Mouse (Mus musculus) lung, adult 2 months (tissue): ENCODE results near the gene Crip1.

ENCODE experiments used
- CTCF ChIP-seq: fragments of 200-500 bp; IDR thresholded peaks from 2 replicates; pipeline ENCODE4 v1.5.1; 2011; ENCODE audit warnings: mild to moderate bottlenecking, low read length, control low read depth; ENCODE audit not compliant: insufficient read depth
- POLR2A ChIP-seq: fragments of 200-500 bp; IDR thresholded peaks from 2 replicates; pipeline ENCODE4 v1.6.1; 2011; ENCODE audit warnings: low read depth, mild to moderate bottlenecking, control low read depth, low read length, borderline replicate concordance; ENCODE audit errors: extremely low read depth

DNA sequence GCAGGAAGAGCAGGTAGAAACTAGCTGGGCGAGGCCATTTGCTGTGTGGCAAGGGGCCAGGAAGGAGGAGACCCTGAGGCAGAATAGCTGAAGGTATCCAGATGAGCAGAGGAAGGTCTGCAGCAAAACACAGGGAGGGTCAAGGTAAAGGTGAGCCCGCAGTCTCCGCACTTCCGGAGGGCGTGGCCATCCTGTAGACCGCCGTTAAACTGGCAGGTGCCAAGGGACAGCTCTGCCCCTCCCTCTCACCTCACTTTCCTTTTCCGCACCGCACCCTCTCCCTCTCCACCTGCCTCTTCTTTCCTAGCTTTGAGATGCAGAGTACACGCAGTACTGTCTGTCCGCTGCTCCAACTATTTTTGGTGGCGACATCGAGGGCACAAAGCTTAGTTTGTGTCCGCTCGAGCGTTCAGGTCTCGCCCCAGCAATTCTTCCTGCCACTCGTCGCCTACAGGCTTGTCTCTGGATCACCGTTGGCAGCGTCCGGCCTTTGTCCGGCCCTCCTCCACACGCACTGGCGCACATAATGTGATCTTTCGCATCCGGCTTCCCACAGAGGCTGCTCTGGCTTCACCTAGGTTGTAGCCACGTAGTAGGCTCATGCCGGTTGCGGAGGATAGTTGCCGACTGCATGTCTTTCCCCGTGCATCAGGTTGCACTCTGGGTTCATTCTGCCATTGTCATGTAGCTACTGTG is 9.1 kb downstream of the Crip1 start:
- TF ChIP-seq CTCF = no peak
- TF ChIP-seq POLR2A = no peak; the same call in 1 of the 2 replicates
